Mouse (Mus musculus) heart, embryonic 11.5 days (tissue): ENCODE results near the gene Ift122. TPM values are rescaled to one million over a fixed set of nuclear protein-coding genes. Genes with fewer than 3 reads are reported as not detected.

ENCODE experiments used
- ATAC-seq: fragments of 200-750 bp; cut with Nextera tagmentation; replicated peaks from 2 replicates; pipeline ENCODE4 v1.8.0; 2017; ENCODE audit warnings: moderate library complexity; ENCODE audit not compliant: insufficient number of reproducible peaks, low FRiP score, low TSS enrichment
- H3K27ac ChIP-seq: fragments of 300-500 bp; sonication (generic); 2 replicates; pipeline ENCODE4 v1.5.1; 2014; ENCODE audit warnings: mild to moderate bottlenecking, low read depth, low read length
- H3K27me3 ChIP-seq: fragments of 300-500 bp; sonication (generic); 2 replicates; pipeline ENCODE4 v1.6.1; 2014; ENCODE audit warnings: mild to moderate bottlenecking, low read length, mixed read lengths; ENCODE audit not compliant: control insufficient read depth, insufficient read depth
- H3K36me3 ChIP-seq: fragments of 300-500 bp; sonication (generic); 2 replicates; pipeline ENCODE4 v1.6.1; 2014; ENCODE audit warnings: mild to moderate bottlenecking, low read length, moderate library complexity, mixed read lengths; ENCODE audit not compliant: control insufficient read depth, insufficient read depth
- H3K4me1 ChIP-seq: fragments of 300-500 bp; sonication (generic); 2 replicates; pipeline ENCODE4 v1.6.1; 2014; ENCODE audit warnings: low read length; ENCODE audit not compliant: control insufficient read depth, insufficient read depth
- H3K4me2 ChIP-seq: fragments of 300-500 bp; sonication (generic); 2 replicates; pipeline ENCODE4 v1.6.1; 2014; ENCODE audit warnings: mild to moderate bottlenecking, moderate library complexity
- H3K4me3 ChIP-seq: fragments of 300-500 bp; sonication (generic); 2 replicates; pipeline ENCODE4 v1.5.1; 2014; ENCODE audit warnings: low read depth, low read length
- H3K9ac ChIP-seq: fragments of 300-500 bp; sonication (generic); 2 replicates; pipeline ENCODE4 v1.6.1; 2014; ENCODE audit warnings: mild to moderate bottlenecking, low read depth, low read length, moderate library complexity
- H3K9me3 ChIP-seq: fragments of 300-500 bp; sonication (generic); replicated peaks from 2 replicates; pipeline ENCODE4 v1.6.1; 2016; ENCODE audit warnings: low read length; ENCODE audit not compliant: control insufficient read depth
- WGBS: fragments of 180-500 bp; shearing (Covaris S2); extraction: QIAGEN DNeasy Blood & Tissue Kit; methylation state at CpG from one replicate; pipeline ENCODE4 v1.1.7; 2014; ENCODE audit not compliant: insufficient replicate concordance; 5-methylcytosine and 5-hydroxymethylcytosine counted together
- polyA plus RNA-seq: library from polyadenylated mRNA; unstranded; fragments of >200 nt; fragmentation: Nextera tagmentation; extraction: Ambion mirVana; gene quantifications from 2 replicates; pipeline ENCODE4 v1.2.1, GENCODE M21; 2014

The Ift122 gene
- polyA plus RNA-seq, 1 experiment from 2014 or later, result 21.0 TPM

DNA sequence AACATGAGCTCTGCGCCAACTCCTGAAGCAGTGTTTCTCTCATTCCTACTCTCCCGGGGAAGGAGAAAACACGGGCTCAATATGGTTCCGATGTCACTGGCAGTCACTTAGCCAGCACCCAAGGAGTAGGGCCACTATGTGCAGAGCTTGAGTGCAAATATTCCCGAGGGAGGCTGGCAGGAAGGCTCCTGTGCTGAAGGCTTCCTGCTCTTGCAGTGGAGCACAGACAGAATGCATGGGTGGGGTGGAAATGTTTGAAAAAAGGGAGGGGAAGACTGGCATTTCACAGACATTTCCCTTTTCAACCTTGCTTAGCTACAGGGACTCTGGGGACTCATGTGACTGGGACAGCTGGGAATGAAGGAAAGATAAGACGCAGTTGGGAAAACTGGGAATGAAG, 25.4 kb downstream of the Ift122 start:
- Histone ChIP-seq H3K4me2 (no peak overlapping the region), H3K9me3 (no peaks in the 10 kb centered on the region), H3K27me3 (no peaks in the 10 kb centered on the region), H3K4me3 (no peak overlapping the region), H3K27ac (peak overlapping the region; percentile 16; the same call in 1 of the 2 replicates), H3K9ac (no peak overlapping the region), H3K36me3 (no peaks in the 10 kb centered on the region), H3K4me1 (peaks cover 4% of the 10 kb centered on the region)
- ATAC-seq, result no peak
- WGBS, result 52% methylated on average over 6 of the region's 6 CpGs

DNA sequence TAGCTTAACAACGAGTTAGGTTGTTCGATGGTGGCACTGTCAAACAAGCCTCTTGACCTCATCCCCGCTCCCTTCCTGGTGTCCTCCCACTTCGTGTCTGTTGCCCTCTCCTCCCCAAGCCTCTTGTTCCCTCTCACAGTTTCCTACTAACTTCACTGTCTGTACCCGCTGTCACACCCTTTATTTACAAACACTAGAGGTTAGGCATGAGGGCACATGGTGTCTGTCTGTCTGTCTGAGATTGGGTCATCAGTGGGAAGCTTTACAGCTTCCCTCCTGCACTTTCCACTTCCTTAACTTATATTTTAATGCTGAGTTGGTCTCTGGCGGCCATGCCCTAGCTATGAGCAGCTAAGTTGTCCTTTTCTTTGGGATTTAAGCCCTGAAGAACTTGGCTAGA, 26.5 kb downstream of the Ift122 start:
- Histone ChIP-seq H3K27me3 (no peaks in the 10 kb centered on the region), H3K36me3 (no peaks in the 10 kb centered on the region), H3K4me2 (no peak overlapping the region), H3K4me1 (peaks cover 4% of the 10 kb centered on the region), H3K27ac (peak overlapping the region; percentile 51), H3K9me3 (no peaks in the 10 kb centered on the region), H3K4me3 (no peak overlapping the region), H3K9ac (no peak overlapping the region)
- ATAC-seq, result no peak
- WGBS, result 78% methylated on average over 6 of the region's 6 CpGs

DNA sequence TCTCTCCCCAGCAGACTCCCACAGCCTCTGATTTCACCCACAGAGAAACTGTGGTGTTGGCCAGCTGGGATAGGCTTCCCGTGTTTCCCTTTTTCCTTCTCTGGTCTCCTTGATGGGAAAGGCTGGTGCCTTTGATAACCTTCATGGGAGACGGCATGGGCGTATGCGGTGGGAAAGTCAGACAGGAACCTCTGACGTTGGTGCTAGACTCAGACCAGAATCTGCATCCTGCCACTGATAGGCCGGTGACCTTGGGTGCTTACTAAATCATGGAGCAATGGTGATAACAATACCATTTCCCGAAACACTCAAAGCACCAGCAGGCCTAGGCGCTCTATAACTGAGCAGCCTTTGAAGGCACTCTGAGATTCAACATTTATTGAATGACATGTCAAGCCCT, 27.5 kb downstream of the Ift122 start:
- no peaks in the 10 kb centered on the region for H3K27me3 ChIP-seq
- H3K4me2 ChIP-seq, result no peak overlapping the region
- H3K9me3 ChIP-seq, result no peaks in the 10 kb centered on the region
- H3K4me3 ChIP-seq, result no peak overlapping the region
- H3K36me3 ChIP-seq, result no peaks in the 10 kb centered on the region; the same call in 1 of the 2 replicates
- H3K4me1 ChIP-seq, result peaks cover 4% of the 10 kb centered on the region
- 59% methylated on average over 8 of the region's 8 CpGs for WGBS
- ATAC-seq, result peak; percentile 62; the same call in 1 of the 2 replicates
- H3K9ac ChIP-seq, result no peak overlapping the region
- H3K27ac ChIP-seq, result peak overlapping the region; percentile 51

DNA sequence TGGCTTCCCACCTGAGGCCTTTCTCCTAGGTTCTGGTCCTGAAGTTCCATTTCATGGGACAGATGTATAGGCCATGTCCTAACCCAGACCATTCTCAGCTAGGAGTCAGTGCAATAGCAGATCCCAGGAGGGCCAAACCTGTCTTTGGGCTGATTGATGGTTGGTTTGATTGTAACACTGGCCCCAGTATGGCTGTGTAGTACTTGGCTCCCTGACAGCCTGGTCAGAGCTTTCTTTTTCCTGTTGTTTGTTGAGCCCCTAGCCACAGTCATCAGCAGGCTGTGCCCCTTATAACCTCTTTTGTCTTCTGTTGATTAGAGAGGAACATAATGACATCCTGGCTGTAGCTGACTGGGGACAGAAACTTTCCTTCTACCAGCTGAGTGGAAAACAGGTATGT, 30.7 kb downstream of the Ift122 start:
- no peak for ATAC-seq
- H3K27me3 ChIP-seq, result no peaks in the 10 kb centered on the region
- H3K9me3 ChIP-seq, result no peaks in the 10 kb centered on the region; the same call in 1 of the 2 replicates
- H3K4me1 ChIP-seq, result no peaks in the 10 kb centered on the region; the same call in none of the 2 replicates
- H3K9ac ChIP-seq, result no peak overlapping the region
- peak overlapping the region; percentile 57; the same call in 1 of the 2 replicates for H3K27ac ChIP-seq
- H3K36me3 ChIP-seq, result peaks cover 17% of the 10 kb centered on the region
- no peak overlapping the region for H3K4me2 ChIP-seq
- H3K4me3 ChIP-seq, result no peak overlapping the region

DNA sequence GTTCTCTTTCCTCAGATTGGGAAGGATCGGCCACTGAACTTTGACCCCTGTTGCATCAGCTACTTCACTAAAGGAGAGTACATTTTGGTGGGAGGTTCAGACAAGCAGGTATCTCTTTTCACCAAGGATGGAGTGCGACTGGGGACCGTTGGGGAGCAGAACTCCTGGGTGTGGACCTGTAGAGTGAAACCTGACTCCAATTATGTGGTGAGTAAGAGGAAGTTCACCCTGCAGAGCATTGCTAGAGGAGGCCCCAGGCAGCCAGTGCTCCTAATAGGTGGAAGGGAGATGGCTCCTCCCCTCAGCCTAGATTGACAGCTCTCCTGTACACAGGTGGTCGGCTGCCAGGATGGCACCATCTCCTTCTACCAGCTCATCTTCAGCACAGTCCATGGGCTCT, 33.6 kb downstream of the Ift122 start:
- no peak overlapping the region for H3K9ac ChIP-seq
- peaks cover 13% of the 10 kb centered on the region for H3K4me1 ChIP-seq
- peaks cover 17% of the 10 kb centered on the region for H3K36me3 ChIP-seq
- no peaks in the 10 kb centered on the region; the same call in 1 of the 2 replicates for H3K9me3 ChIP-seq
- 57% methylated on average over 4 of the region's 4 CpGs for WGBS
- no peaks in the 10 kb centered on the region for H3K27me3 ChIP-seq
- H3K4me2 ChIP-seq, result no peak overlapping the region
- no peak overlapping the region for H3K4me3 ChIP-seq
- no peak overlapping the region for H3K27ac ChIP-seq
- ATAC-seq, result no peak

DNA sequence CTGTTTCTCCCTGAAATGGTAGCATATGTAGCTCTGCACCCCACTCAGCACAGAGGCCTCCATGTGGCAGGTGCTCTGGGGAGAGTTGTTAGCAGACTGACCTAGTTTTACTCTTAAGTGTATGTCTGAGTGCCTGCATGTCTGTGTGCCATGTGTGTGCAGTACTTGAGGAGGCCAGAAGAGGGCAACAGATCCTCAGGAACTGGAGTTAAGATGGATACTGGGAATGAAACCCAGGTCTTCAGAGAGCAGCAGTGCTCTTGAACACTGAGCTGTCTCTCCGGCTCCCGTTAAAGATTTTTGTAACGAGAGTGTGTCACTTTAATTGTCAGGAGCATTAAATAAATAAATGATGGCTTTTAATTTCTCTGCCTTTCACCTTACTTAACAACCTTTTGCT, 35.0 kb downstream of the Ift122 start:
- no peaks in the 10 kb centered on the region for H3K27me3 ChIP-seq

DNA sequence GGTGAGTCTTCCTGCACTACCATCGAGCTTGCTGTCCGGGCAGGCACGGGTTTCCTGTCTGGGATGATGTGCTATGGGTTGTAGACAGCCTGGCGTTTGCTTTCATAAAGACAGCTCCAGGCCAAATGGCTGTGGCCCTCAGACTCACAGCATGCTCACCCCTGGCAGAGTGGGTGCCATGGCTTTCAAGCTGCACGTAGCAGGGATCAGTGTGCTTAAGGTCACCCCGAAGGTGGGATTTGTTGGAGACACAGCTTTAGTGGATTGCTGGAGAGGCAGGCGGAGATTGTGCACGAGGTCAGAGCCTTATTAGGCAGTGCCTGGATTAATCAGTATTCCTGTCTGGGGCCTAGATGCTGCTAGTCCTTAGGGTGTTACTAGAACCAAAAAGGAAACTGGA, 37.3 kb downstream of the Ift122 start:
- 59% methylated on average over 8 of the region's 8 CpGs for WGBS
- peak overlapping the region; percentile 22; the same call in 1 of the 2 replicates for H3K27ac ChIP-seq
- H3K4me1 ChIP-seq, result peaks cover 15% of the 10 kb centered on the region
- no peak overlapping the region for H3K4me3 ChIP-seq
- peaks cover 17% of the 10 kb centered on the region for H3K36me3 ChIP-seq
- H3K4me2 ChIP-seq, result no peak overlapping the region
- ATAC-seq, result no peak
- H3K9me3 ChIP-seq, result no peaks in the 10 kb centered on the region; the same call in 1 of the 2 replicates
- H3K9ac ChIP-seq, result peak overlapping the region; percentile 34; the same call in 1 of the 2 replicates
- H3K27me3 ChIP-seq, result no peaks in the 10 kb centered on the region

More for the DNA sequence above, 35.0 kb downstream of the Ift122 start:
- Histone ChIP-seq H3K4me3 (no peak overlapping the region), H3K9me3 (no peaks in the 10 kb centered on the region; the same call in 1 of the 2 replicates), H3K9ac (no peak overlapping the region), H3K4me2 (no peak overlapping the region), H3K4me1 (peaks cover 15% of the 10 kb centered on the region), H3K36me3 (peaks cover 17% of the 10 kb centered on the region), H3K27ac (no peak overlapping the region)
- WGBS, result 89% methylated on average over 3 of the region's 3 CpGs
- ATAC-seq, result no peak

DNA sequence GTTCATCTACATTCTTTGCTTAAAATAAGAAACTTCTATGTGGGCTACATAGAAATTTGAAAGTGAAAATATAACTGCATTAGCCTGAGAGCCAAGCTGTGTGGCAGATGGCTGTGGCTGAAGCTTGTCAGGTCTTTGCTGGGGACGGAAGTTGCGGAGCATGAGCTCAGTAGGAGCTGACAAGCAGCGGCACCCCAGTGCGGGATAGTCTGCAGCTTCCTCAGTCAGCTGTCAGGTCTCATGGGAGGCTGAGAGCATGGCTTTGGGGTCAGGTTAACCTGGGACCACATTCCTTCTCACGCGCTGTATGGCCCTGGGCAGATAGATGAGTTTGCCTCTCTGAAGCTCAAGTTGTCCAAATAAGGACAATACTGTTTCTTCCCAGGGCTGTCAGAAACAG, 37.8 kb downstream of the Ift122 start:
- Histone ChIP-seq H3K4me2 (no peak overlapping the region), H3K9me3 (no peaks in the 10 kb centered on the region; the same call in 1 of the 2 replicates), H3K4me3 (no peak overlapping the region), H3K36me3 (peaks cover 17% of the 10 kb centered on the region), H3K27me3 (no peaks in the 10 kb centered on the region), H3K27ac (peak overlapping the region; percentile 22), H3K9ac (peak overlapping the region; percentile 34; the same call in 1 of the 2 replicates), H3K4me1 (peaks cover 15% of the 10 kb centered on the region)
- ATAC-seq, result no peak
- 37% methylated on average over 6 of the region's 6 CpGs for WGBS

DNA sequence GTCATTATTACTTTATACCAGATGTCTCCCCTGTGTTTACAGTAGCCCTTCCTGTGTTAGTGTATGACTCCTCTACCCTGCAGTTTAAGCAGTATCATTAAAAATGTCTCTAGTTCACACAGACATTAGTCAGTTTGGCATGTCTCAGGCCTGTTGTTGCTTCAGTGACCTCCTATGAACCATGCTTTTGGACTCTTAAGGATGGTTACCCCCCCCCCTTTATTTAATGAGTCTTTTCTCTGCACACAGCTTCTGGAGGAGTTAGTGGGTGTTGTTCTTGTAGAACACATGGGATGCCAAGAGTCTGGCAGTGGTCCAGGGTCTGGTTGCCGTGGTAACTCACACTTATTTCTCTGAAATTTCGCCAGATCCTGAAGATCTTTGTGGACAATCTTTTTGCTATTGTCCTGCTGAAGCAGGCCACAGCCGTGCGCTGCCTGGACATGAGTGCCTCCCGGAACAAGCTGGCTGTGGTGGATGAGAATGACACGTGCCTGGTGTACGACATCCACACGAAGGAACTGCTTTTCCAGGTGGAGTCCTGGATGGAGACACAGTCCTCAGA, 38.3 kb downstream of the Ift122 start:
- Histone ChIP-seq H3K4me3 (no peak overlapping the region), H3K27ac (peak overlapping the region; percentile 22; the same call in 1 of the 2 replicates), H3K4me1 (peaks cover 15% of the 10 kb centered on the region), H3K27me3 (no peaks in the 10 kb centered on the region), H3K9me3 (no peaks in the 10 kb centered on the region; the same call in 1 of the 2 replicates), H3K36me3 (peaks cover 17% of the 10 kb centered on the region), H3K4me2 (no peak overlapping the region), H3K9ac (no peak overlapping the region)
- 72% methylated on average over 8 of the region's 8 CpGs for WGBS
- ATAC-seq, result no peak
